Mouse (Mus musculus) common myeloid progenitor, adult 5-6 weeks (primary cell): ENCODE measurements around the gene Zfp316. TPM values are rescaled to one million over a fixed set of nuclear protein-coding genes. Genes with fewer than 3 reads are reported as not detected.

Source experiments
- ATAC-seq: replicated peaks from 2 replicates; pipeline ENCODE4 v1.8.0; 2016; ENCODE audit warnings: low read depth, mild to moderate bottlenecking, moderate TSS enrichment, inconsistent platforms; ENCODE audit not compliant: poor library complexity, severe bottlenecking
- total RNA-seq: library from RNA; stranded (forward); fragments of 200-1000, 187-1606 nt; gene quantifications from 2 replicates; pipeline ENCODE4 v1.2.3, GENCODE M21; 2017

The Zfp316 gene
- total RNA-seq, 1 experiment from 2014 or later = 4.2 TPM

DNA sequence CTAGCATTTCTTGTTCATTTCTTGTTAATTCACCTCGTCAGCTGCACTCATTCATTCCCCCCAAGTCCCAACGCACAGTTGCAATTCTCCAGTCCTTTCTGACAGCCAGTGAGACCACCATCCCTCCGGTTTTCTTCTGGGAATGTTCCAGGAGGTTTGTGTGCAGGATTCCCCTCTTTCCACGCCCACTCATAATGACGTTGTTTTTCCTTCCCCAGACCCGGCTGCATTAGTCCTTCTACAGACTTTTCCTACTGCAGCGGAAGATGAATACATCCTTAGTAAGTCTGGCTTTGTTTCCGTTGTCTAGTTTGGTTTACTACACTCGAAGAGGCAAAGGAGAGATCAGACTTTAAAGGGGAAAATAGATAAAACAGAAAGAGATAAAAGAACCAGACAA is 33.8 kb downstream of the Zfp316 start:
- ATAC-seq = no peak

- peak; percentile 92 for ATAC-seq
Measured at GRCm38 (mm10) chr5:143235028-143235693, 34.7 kb downstream of the Zfp316 start, which contains the start of gene Zfp12. Zfp12 (plus strand) TSS chr5:143235163.

DNA sequence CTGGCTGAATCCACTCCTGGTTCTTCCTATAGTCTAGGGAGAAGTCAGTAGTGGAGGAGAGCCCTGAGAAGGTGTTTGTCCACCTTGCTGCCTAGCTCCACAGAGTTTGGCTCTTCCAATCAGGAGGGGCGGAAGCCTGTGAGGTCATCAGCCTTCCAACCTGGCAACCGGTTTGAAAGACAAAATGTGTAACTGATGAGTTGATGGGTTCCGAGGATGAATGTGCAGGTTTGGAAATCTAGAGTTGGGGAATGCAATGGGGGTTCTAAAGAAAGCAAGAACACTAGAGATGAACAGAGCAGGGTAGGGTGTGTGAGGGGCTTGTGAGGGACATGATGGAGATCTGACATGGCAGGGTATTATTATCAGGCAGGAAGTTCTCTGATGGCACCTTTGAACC is 43.0 kb downstream of the Zfp316 start, which contains the start of gene Spdye4a:
TSS of gene Spdye4a (minus strand) at position 101 of the 400 bp plus-strand sequence.
- ATAC-seq = no peak

DNA sequence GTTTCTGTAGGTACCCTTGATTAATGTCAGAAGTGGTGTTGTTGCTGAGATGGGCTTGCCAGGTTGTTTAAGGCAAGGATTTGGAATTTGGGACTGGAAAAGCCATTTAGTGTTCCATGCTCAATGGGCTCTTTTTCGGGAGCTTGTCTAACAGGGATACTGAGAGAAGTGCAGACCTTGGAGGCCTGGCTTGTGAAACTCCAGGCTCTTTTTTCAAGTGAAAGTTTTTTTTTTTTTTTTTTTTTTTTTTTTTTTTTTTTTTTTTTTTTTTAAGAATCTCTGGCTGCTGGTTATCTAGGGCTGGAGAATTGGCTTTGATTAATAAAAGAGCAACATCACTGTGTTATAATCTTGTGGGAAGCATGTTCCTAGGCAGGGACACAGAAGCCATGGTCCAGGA is 47.5 kb downstream of the Zfp316 start:
- ATAC-seq = no peak

DNA sequence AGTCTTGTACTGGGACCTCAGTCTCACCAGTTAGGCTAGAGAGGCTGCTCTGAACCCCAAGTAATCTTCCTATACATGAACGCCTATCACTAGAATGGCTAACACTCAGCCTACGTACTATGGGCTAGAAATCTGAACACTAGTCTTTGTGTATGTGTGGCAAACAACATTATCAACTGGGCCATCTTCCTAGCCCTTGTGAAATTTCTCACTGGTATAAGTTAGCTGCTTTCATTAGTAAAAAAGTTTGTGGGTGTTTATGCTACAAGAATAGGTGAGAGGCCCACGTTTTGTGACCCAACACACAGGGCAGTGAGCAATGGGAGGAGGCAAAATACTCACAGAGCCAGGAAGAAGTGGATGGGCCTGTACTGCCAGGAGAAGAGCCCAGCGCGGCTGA is 48.8 kb downstream of the Zfp316 start:
- ATAC-seq = no peak

GRCm38 (mm10) chr5:143213832-143214231 is 56.0 kb downstream of the Zfp316 start:
- ATAC-seq = no peak

GRCm38 (mm10) chr5:143205015-143205414 is 64.8 kb downstream of the Zfp316 start:
- no peak for ATAC-seq

Other genes starting within 250 kb of the Zfp316 start
- 46.8 and 76.1 TPM in 2 replicates for gene Rnf216, start 157.0 kb downstream of the Zfp316 start, total RNA-seq
- 0.09 TPM in 1 of 2 replicates, not detected in the other for gene Olfr718-ps1, start 122.4 kb downstream of the Zfp316 start, total RNA-seq
- gene Rbak, start 89.2 kb downstream of the Zfp316 start, total RNA-seq = 4.8 and 8.4 TPM in 2 replicates
- gene Spdye4b, start 89.0 kb downstream of the Zfp316 start, total RNA-seq = not detected in 2 replicates
- gene Spdye4a, start 43.1 kb downstream of the Zfp316 start, total RNA-seq = not detected in 2 replicates
- 17.9 and 24.4 TPM in 2 replicates for gene Zfp12, start 34.9 kb downstream of the Zfp316 start, total RNA-seq
- gene Zfp853, start 23.6 kb upstream of the Zfp316 start, total RNA-seq = not detected in 2 replicates
- gene E130309D02Rik, start 45.3 kb upstream of the Zfp316 start, total RNA-seq = 13.7 and 22.0 TPM in 2 replicates
- 35.8 and 36.3 TPM in 2 replicates for gene Zdhhc4, start 59.2 kb upstream of the Zfp316 start, total RNA-seq
- gene Grid2ip, start 87.3 kb upstream of the Zfp316 start, total RNA-seq = not detected in 2 replicates
- 75.4 and 96.4 TPM in 2 replicates for gene Kdelr2, start 133.8 kb upstream of the Zfp316 start, total RNA-seq
- gene Daglb, start 194.6 kb upstream of the Zfp316 start, total RNA-seq = 6.8 and 7.4 TPM in 2 replicates